ENCODE assay signal across 11 mouse cellular contexts in the genomic region with DNA sequence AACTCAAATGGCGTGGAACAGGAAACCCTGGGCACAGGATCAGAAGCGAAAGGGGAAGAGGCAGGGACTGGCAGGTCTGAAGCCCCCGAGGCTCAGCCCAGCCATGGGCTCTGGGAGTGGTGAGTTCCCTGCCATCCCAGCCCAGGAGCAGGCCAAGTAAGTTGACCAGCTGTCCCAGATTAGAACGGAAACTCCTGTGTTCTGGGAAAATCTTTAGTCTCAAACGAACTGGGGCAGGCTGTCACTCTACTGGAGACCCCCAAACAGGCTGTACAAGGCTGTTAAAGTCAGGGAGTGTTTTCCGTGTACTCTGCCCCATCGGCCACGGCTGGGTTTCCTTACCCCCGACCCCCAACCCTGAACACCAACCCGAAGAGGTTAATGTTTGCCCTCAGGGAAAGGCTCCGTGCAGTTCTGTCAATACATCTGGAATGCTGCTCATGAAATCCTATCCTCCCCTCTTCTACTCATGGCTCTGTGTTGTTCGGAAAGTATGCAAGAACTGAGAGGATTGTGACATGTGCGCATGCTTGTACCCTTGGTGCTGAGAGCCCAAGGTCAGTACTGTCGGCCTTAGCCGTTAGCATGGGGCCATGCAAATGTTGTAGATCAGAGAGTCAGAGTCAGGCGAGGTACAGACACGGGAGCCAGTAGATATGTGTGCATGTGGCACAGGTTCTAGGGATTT.
DNase-seq lines count a peak whose midpoint lies in the region; ATAC-seq and TF ChIP-seq lines count a peak whose summit lies in the region.
"Had no signal": no experiment of that assay in that cellular context is flagged by ENCODE, and none has a peak within 500 bp of the region (broad histone marks: within the 10 kb centered on the region; RNA-seq: fewer than 3 reads in every experiment).

No protein-coding gene starts in this region.

- ATAC-seq in lung, embryonic 14.5 days (ENCODE audit: insufficient read depth) = peak; percentile 55; the same call in 1 of the 2 replicates
- peak; percentile 76 for ATAC-seq in embryonic facial prominence, embryonic 14.5 days (ENCODE audit: low read depth)
- ATAC-seq in liver, embryonic 16.5 days (ENCODE audit: low read depth) = peak; percentile 84
- ATAC-seq: midbrain, embryonic 15.5 days had no signal

- no peak for TF ChIP-seq CTCF in heart, adult 2 months (IDR thresholded peaks at IDR 0.05)
- TF ChIP-seq CTCF in lung, embryonic 14.5 days (IDR thresholded peaks at IDR 0.05; ENCODE audit: low read depth) = no peak

- H3K4me2 ChIP-seq in lung, embryonic 14.5 days = no peak overlapping the region
- peak overlapping the region; percentile 19 for H3K4me2 ChIP-seq in embryonic facial prominence, embryonic 14.5 days (ENCODE audit: low read depth, low read length)
- H3K4me2 ChIP-seq in liver, embryonic 16.5 days (ENCODE audit: low read depth, low read length) = no peak overlapping the region
- H3K4me2 ChIP-seq: midbrain, embryonic 15.5 days; stomach, embryonic 15.5 days had no signal

- no peaks in the 10 kb centered on the region for H3K79me2 ChIP-seq in heart, adult 2 months (replicated peaks; ENCODE audit: control insufficient read depth, insufficient read depth, low read length)

- no peaks in the 10 kb centered on the region for H3K9me3 ChIP-seq in lung, embryonic 14.5 days (ENCODE audit: low read depth, low read length)
- H3K9me3 ChIP-seq in embryonic facial prominence, embryonic 14.5 days (ENCODE audit: control insufficient read depth, low read length) = no peaks in the 10 kb centered on the region
- H3K9me3 ChIP-seq in liver, embryonic 16.5 days (replicated peaks; ENCODE audit: control insufficient read depth, low read length) = no peaks in the 10 kb centered on the region
- H3K9me3 ChIP-seq: midbrain, embryonic 15.5 days; stomach, embryonic 15.5 days had no signal

- peak; percentile 63; the same call in 1 of the 2 replicates for TF ChIP-seq EP300 in heart, adult 2 months (IDR thresholded peaks at IDR 0.05; ENCODE audit: insufficient read depth, low read depth, low read length)

- DNase-seq in heart, adult 2 months = peak in 1 of 2 experiments; percentile 25
- DNase-seq in heart, adult 11 months = no peak
- peak; percentile 31 for DNase-seq in lung, embryonic 14.5 days
- DNase-seq in lung, postnatal 25 days (ENCODE audit: low spot score) = no peak
- DNase-seq in embryonic facial prominence, embryonic 14.5 days (ENCODE audit: low spot score) = peak; percentile 77
- DNase-seq in left cerebral cortex, adult 18-20 months (ENCODE audit: low spot score in 2 of 2) = no peak
- no peak for DNase-seq in retina, postnatal 1 day
- DNase-seq: layer of hippocampus, adult 9-11 months had no signal

- H3K27me3 ChIP-seq in heart, adult 2 months (ENCODE audit: control insufficient read depth, insufficient read depth, low read length) = no peaks in the 10 kb centered on the region
- H3K27me3 ChIP-seq in lung, embryonic 14.5 days (ENCODE audit: insufficient read depth, low read length) = no peaks in the 10 kb centered on the region
- H3K27me3 ChIP-seq in embryonic facial prominence, embryonic 14.5 days (replicated peaks; ENCODE audit: control insufficient read depth, insufficient read depth, low read length) = no peaks in the 10 kb centered on the region
- no peaks in the 10 kb centered on the region for H3K27me3 ChIP-seq in liver, embryonic 16.5 days (ENCODE audit: control insufficient read depth, insufficient read depth, low read depth, low read length)
- H3K27me3 ChIP-seq: midbrain, embryonic 15.5 days; stomach, embryonic 15.5 days had no signal

- TF ChIP-seq POLR2A in heart, adult 2 months (IDR thresholded peaks at IDR 0.05; ENCODE audit: insufficient read depth, low read depth, low read length) = no peak

- H3K9ac ChIP-seq in heart, adult 2 months (ENCODE audit: low read depth, low read length) = peak overlapping the region; percentile 4; the same call in 1 of the 2 replicates
- no peak overlapping the region for H3K9ac ChIP-seq in lung, embryonic 14.5 days
- H3K9ac ChIP-seq in embryonic facial prominence, embryonic 14.5 days (ENCODE audit: low read depth, low read length) = no peak overlapping the region
- H3K9ac ChIP-seq in liver, embryonic 16.5 days (ENCODE audit: low read depth, low read length) = no peak overlapping the region
- H3K9ac ChIP-seq: midbrain, embryonic 15.5 days; stomach, embryonic 15.5 days had no signal

- H3K4me3 ChIP-seq in heart, adult 2 months = no peak overlapping the region
- H3K4me3 ChIP-seq in lung, embryonic 14.5 days (ENCODE audit: low read depth, low read length) = no peak overlapping the region
- no peak overlapping the region for H3K4me3 ChIP-seq in embryonic facial prominence, embryonic 14.5 days (ENCODE audit: low read depth, low read length)
- H3K4me3 ChIP-seq in liver, embryonic 16.5 days (ENCODE audit: low read depth, low read length) = no peak overlapping the region
- H3K4me3 ChIP-seq: midbrain, embryonic 15.5 days; stomach, embryonic 15.5 days had no signal

- intact Hi-C loops in heart, adult 2 months (cut with DNase I) = no loop called here

- H3K4me1 ChIP-seq in heart, adult 2 months (ENCODE audit: control insufficient read depth, insufficient read depth, low read length) = peaks cover 7% of the 10 kb centered on the region
- H3K4me1 ChIP-seq in lung, embryonic 14.5 days (ENCODE audit: insufficient read depth) = peaks cover 11% of the 10 kb centered on the region; the same call in 1 of the 2 replicates
- peaks cover 12% of the 10 kb centered on the region; the same call in 1 of the 2 replicates for H3K4me1 ChIP-seq in embryonic facial prominence, embryonic 14.5 days (ENCODE audit: control insufficient read depth, insufficient read depth, low read length)
- no peaks in the 10 kb centered on the region for H3K4me1 ChIP-seq in liver, embryonic 16.5 days (ENCODE audit: control insufficient read depth, low read depth, low read length)
- H3K4me1 ChIP-seq: stomach, embryonic 15.5 days had no signal

- WGBS in heart, adult 2 months = 41% methylated on average over 17 of the region's 17 CpGs
- WGBS in lung, embryonic 14.5 days = 47% methylated on average over 17 of the region's 17 CpGs
- WGBS in embryonic facial prominence, embryonic 14.5 days = 12% methylated on average over 17 of the region's 17 CpGs
- WGBS in liver, embryonic 16.5 days (ENCODE audit: insufficient replicate concordance) = 53% methylated on average over 17 of the region's 17 CpGs

- H3K36me3 ChIP-seq in heart, adult 2 months (ENCODE audit: control insufficient read depth, insufficient read depth, low read length) = no peaks in the 10 kb centered on the region
- H3K36me3 ChIP-seq in lung, embryonic 14.5 days (ENCODE audit: insufficient read depth) = no peaks in the 10 kb centered on the region
- H3K36me3 ChIP-seq in embryonic facial prominence, embryonic 14.5 days (ENCODE audit: control insufficient read depth, insufficient read depth, low read length) = no peaks in the 10 kb centered on the region
- no peaks in the 10 kb centered on the region for H3K36me3 ChIP-seq in liver, embryonic 16.5 days (ENCODE audit: control insufficient read depth, insufficient read depth)
- H3K36me3 ChIP-seq: midbrain, embryonic 15.5 days; stomach, embryonic 15.5 days had no signal

- H3K27ac ChIP-seq in heart, adult 2 months = peak overlapping the region; percentile 74
- H3K27ac ChIP-seq in lung, embryonic 14.5 days (ENCODE audit: low read depth) = peak overlapping the region; percentile 60
- H3K27ac ChIP-seq in embryonic facial prominence, embryonic 14.5 days (replicated peaks; ENCODE audit: low read depth, low read length) = peak overlapping the region; percentile 61
- no peak overlapping the region for H3K27ac ChIP-seq in liver, embryonic 16.5 days (ENCODE audit: low read length)
- H3K27ac ChIP-seq: stomach, embryonic 15.5 days had no signal

Comparison
In these comparisons a context has a peak if more than half of its experiments do, and no peak if none do; other contexts are left out.
1. DNase-seq: peak in lung, embryonic 14.5 days (single experiment) and embryonic facial prominence, embryonic 14.5 days (single experiment); none in heart, adult 11 months (single experiment), lung, postnatal 25 days (single experiment), left cerebral cortex, adult 18-20 months (0 of 2) and retina, postnatal 1 day (single experiment).
2. Peak in every context shown above with its lines, with median percentiles within 50 percentile points of each other: ATAC-seq.